Mouse (Mus musculus) lung, adult 18-20 months (tissue): ENCODE data around the gene Ptpn7.

Source experiments
- DNase-seq, 2 experiments: peaks; one replicate each; pipeline ENCODE4 v3.0.0; 2022; ENCODE audit warnings: mixed read lengths in 2 of 2

Gene Ptpn7

DNA sequence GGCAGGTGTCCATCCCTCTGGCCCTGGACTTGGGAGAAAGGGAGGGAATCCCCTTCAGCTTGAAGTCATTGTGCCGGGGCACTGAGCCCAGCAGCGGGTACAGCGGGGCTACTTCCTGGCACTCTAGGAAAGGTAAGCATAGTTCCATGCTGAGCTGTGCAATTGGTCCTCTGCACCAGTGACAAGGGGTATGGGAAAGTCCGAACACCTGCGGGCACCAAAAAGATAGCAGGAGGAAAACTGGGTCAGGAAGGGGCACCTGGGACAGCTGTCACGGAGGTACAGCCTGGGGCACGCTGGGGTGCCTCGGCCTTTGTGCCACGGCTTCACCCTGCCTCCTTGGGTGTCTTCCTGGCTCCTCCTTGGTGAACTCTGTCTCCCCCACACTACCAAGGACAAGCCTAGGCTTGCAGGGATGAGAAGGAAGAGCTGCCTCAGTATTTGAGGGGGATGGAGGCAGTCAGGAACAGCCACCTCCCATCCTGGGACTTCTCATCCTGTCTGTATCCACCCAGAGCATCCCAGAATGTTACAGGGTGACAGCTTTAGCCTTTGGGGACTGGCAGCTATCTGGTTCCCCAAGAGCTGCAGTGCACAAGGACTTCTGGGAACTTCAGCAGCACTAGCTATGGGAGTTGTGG lies 2.8 kb upstream of the Ptpn7 start:
- DNase-seq, result no peak

- no peak for DNase-seq
These were observed 2.0 kb upstream of the Ptpn7 start for GRCm38 (mm10) chr1:135130376-135131018.

- DNase-seq, result peak; percentile 58 to 61
These were observed 1.5 kb upstream of the Ptpn7 start for GRCm38 (mm10) chr1:135131034-135131433.

- DNase-seq, result no peak
These were observed 940 bp upstream of the Ptpn7 start for GRCm38 (mm10) chr1:135131560-135131959.

GRCm38 (mm10) chr1:135132893-135133369 lies 431 bp downstream of the Ptpn7 start:
- no peak for DNase-seq

GRCm38 (mm10) chr1:135133678-135134435 lies 1.4 kb downstream of the Ptpn7 start:
- DNase-seq, result no peak

DNA sequence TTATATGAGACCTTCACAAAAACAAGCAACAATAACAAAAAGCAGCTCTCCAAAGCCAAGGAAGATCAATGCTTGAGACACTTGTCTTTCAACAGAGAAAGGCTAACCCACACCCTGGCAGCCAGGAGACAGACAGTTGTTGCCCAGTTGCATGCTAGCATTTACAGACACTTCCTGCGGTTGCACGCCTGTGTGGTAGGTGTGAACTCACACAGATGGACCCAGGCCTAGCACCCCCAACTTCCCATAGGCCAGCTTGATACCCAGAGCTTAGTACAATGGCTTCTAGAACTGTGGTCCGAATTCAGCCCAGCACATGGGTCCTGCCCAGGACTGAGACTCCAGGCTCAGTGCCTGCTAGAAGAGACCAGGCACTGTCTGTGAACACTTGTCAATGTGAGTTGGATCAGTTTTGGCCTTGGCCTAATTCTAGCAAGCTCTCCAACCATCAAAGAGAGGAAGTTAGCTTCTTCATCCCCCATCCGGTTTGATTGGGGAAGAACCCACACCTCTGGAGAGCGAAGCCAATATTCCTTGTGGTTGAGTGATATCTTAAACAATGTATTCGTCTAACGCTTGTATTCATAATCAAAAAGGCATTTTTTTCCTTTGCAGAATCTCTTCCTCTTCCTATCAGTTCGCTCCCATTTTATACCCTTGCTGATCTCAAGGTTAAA lies 2.7 kb downstream of the Ptpn7 start:
- DNase-seq, result no peak

DNA sequence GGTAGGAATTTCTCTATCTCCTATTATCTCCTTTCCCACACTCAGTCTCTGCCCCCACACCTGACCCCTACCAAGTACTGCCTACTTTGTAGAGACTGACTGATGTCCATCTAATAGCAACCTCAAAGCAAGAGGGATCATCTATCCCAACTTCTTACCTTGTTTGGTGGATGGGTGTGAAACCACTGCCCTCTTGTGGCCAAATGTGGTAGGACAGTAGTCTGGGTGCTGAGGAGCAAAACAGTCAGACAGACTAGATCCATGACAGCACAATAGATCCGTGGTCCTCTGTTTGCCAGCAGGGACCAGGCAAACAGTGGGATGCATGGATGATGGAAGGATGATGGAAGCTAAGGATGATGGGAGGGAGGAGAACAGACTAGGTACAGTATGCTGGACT lies 4.0 kb downstream of the Ptpn7 start:
- DNase-seq, result peak in 1 of 2 experiments; percentile 52

DNA sequence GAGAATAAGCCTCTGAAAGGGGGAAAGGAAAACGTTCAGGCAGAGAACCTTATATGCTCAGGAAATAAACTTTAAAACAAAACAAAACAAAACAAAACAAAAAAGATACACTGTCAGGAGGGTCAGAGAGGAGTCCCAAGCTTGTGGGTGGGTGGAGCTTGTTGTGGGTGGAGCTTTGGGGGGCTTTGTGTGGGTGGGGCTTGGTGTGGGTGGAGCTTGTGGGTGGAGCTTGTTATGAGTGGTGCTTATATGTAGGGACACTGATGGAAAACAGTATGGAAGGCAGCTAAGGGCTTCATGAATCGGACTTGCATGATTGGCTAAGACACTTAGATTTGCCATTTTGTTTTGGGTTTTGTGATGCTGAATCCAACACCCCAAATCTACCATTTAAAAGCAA lies 7.4 kb downstream of the Ptpn7 start:
- no peak for DNase-seq

- DNase-seq, result no peak
These were observed 10.0 kb downstream of the Ptpn7 start for GRCm38 (mm10) chr1:135142452-135142851.

- DNase-seq, result no peak
These were observed 11.4 kb downstream of the Ptpn7 start for GRCm38 (mm10) chr1:135143940-135144339.

DNA sequence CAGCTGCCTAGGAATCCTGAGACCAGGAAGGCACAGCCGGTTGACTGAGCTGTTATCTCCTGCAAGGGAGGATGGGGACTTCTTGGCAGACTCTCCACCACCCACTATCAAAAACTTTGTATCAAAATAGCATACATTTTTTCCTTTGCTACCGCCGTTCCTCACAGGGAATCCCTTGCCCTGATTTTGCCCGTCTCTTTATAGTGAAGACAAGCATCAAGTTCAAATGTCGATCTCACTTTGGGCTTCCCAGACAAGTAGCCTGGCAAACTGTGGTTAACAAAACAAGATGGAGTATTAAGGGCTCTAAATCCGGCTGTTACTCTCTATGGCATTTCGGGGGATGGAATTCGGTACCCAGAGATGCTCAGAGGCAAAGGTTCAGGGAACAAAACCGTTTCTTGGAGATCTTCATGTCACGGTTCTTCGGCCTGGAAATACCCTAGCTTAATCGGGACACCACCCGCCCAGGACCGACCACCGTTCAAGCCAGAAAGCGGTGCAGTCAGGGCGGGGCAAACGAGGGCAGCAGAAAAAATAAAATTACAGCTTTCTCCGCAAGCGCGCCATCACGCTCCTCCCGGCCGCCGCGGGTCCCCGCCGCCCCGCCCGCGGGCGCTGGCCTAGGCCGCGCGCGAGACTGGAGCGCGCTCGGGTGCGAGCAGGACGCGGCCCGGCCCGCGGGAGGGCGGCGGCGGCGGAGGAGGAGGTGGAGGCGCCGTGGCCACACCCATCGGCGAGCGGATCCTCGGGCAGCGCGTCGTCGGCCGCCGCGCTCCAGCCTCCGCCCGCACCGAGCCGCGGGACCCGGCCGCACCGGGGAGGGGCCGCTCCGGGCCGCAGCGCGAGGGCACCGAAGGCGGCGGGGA lies 13.8 kb downstream of the Ptpn7 start, which contains the start of gene Arl8a:
TSS of gene Arl8a (plus strand) at position 748 of the 869 bp plus-strand sequence.
- peak; percentile 87 to 88 for DNase-seq

GRCm38 (mm10) chr1:135146946-135147701 lies 14.6 kb downstream of the Ptpn7 start:
- peak; percentile 91 to 95 for DNase-seq

- DNase-seq, result no peak
These were observed 15.2 kb downstream of the Ptpn7 start for GRCm38 (mm10) chr1:135147702-135148058.

GRCm38 (mm10) chr1:135148476-135148875 lies 16.0 kb downstream of the Ptpn7 start:
- DNase-seq, result no peak

- DNase-seq, result no peak
These were observed 16.5 kb downstream of the Ptpn7 start for GRCm38 (mm10) chr1:135148996-135149395.

DNA sequence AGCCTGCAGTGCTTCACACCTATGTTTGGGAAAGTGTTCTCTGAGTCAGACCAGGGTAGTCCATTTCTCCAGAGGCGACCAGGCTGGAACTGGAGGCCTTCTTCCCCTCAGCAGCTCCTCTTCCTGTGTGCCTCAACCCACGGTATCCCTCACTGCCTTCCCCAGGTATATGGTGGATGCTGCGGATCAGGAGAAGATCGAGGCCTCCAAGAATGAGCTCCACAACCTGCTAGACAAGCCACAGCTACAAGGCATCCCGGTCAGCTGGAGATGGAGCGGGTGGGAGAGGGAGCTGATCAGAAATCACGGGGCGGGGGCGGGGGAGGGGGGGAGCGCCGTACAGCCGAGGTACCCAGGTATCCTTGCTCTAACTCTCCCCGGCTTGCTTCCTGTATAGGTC lies 21.5 kb downstream of the Ptpn7 start:
- DNase-seq, result no peak

DNA sequence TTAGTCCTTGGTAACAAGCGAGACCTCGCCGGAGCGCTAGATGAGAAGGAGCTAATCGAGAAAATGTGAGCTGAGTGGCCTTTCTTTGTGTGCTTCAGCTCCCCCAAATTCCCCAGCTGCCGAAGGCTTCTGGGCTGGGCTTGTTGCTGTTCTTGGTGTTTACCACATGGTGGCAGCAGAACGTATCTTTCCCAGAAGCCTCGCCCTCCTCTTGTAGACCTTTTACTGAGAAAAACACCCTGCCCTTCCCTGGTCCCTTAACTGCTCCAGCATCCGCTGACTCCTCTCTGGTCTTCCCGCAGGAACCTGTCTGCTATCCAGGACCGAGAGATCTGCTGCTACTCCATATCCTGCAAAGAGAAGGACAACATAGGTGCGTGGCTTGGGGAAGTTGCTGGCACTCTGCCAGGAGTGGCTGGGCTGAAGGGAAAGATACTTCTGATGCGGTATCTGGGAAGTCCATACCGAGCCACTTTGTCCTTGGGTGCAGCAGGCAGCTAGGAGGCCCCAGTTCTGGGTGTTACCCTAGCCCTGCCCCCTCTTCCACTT lies 22.0 kb downstream of the Ptpn7 start:
- DNase-seq, result peak; percentile 76 to 78

DNA sequence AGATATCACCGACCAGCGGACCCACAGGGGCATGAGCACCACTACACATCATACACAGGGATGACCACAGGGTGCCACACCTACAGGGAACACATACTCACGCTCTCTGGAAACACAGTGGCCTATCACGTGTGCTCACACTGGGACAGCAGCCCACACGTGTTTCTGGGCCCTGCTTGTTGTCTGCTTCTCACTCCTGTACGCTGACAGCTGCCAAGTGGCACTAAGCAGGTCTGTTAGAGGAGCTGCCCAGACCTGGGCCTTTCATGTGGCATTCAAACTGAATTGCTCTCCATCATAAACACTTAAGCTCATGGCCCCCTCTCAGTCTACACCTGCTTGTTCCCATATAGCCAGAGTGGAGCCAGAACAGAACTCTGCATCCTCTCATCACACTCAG lies 23.8 kb downstream of the Ptpn7 start:
- DNase-seq, result no peak

DNA sequence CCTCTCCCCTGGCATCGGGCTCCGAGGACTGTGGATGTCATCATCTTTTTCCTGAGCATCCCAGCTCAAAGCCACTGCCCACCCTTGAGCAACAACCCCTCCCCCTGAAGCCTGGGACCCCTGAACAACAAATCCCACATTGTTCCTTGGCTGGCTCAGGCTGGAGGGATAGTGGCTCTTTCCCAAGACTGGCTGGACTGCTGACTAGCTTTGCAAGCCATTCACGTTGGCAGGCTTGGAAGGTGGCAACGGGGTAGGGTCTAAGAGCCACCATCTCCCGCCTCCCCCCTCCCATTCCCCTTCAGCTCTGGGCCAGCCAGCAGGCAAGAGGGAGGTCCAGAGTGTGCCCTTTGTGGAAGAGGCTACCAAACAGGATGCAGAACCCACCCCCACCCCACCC lies 26.1 kb downstream of the Ptpn7 start:
- no peak for DNase-seq

GRCm38 (mm10) chr1:135159074-135159473 lies 26.6 kb downstream of the Ptpn7 start:
- DNase-seq, result peak in 1 of 2 experiments; percentile 38
